Mouse (Mus musculus) common myeloid progenitor, adult 5-6 weeks (primary cell): ENCODE data around the gene Gpr153. TPM values are rescaled to one million over a fixed set of nuclear protein-coding genes. Genes with fewer than 3 reads are reported as not detected.

Experiments
- ATAC-seq: replicated peaks from 2 replicates; pipeline ENCODE4 v1.8.0; 2016; ENCODE audit warnings: low read depth, mild to moderate bottlenecking, moderate TSS enrichment, inconsistent platforms; ENCODE audit not compliant: poor library complexity, severe bottlenecking
- total RNA-seq: library from RNA; stranded (forward); fragments of 200-1000, 187-1606 nt; gene quantifications from 2 replicates; pipeline ENCODE4 v1.2.3, GENCODE M21; 2017

Gpr153 gene
- total RNA-seq, 1 experiment from 2014 or later: under 0.01 TPM

DNA sequence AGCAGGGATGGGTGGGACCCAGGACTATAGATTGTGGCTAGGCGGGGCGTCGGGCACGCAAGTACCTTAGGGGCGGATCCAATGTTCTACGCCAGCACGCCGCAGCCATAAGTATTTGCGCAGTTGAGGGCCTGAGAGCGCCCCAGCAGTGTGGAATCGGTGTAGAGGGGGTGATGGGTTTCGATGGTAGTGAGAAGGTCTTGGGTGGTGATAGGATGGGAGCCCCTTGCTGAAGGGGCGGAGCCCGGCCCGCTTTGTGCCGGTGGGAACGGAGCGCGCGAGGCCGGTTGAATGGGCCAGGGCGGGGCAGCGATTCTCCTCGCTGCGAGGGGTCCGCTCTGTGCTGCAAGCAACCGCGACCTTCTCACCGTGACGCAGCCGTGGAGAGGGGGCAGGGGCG, 12.2 kb downstream of the Gpr153 start:
- no peak for ATAC-seq

DNA sequence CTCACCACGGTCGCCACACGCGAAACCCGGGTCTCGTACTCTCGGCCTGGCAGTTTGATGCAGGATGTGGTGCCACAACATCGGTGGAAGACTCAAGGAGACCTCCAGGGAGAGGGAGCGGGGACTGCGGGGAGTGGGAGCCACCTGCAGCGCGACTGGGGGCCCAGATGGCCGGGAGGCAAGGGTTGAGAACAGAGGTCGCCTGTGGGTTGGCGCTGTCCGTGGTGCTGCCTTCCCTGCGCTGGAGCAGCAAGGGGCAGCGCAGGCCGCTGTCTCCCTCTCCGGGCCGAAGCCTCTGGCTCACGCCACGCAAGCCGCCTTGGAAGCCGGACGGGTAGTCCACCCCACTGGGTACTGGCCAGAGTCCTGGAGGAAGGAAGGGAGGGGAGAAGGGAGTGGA, 12.9 kb downstream of the Gpr153 start:
- peak; percentile 62 for ATAC-seq

DNA sequence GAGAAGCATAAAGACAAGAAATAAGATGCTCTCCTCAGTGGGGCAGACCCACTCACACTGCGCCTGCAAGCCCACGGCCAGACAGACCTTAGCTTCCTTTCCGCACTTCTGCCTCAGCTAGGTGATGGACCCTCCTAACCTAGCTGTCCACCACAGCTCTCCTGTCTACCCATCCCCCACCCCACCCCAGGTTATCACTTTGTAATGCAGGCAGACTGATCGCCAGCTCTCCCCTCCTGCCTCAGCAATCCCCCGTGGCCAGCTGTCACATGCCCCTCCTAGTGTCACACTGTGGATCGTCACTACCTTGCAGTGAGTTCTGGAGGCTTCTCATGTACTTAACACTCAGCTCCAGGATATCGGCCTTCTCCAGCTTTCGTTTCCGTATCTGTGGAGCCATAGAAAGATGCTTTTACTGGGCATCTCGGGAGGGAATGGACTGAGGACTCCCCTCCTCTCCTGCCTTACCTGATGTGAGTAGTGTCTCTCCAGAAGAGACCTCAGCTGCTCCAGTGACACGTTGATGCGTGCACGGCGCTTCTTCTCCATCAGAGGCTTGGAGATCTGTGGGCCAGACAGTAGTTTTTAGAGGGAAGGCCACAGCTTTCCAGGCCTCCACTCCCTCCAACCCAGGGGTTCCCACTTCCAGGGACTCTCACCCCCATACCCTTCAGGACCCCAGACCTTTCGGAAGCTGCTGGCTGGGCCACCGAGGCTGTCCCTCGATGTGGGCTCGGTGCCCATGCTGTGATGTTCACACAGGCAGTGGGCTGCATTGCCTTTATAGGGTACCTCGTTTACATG, 13.5 kb downstream of the Gpr153 start:
- ATAC-seq: no peak

DNA sequence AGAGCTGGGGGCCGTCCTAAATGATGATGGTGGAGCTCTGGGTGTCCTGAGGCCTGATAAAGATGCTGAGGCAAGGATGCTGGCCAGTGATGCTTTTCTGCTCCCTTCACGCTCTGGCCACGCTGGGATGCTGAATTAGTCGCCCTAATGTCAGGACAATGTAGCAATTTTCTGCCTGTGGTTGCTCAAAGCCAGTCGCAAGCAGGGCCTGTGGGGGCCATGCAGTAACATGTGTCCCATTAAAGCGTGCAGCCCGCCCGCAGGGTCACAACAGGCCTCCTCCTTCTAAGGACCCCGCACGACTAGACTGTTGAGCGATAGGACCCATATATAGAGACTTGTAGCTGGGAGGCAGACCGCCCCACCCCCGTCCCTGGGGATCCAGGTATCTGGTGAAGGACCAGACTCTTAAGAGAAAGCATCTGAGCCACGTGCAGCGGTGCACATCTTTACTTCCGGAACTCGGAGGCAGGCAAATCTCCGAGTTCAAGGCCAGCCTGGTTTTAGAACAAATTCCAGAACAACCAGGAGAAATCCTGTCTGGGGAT, 14.4 kb downstream of the Gpr153 start:
- no peak for ATAC-seq

DNA sequence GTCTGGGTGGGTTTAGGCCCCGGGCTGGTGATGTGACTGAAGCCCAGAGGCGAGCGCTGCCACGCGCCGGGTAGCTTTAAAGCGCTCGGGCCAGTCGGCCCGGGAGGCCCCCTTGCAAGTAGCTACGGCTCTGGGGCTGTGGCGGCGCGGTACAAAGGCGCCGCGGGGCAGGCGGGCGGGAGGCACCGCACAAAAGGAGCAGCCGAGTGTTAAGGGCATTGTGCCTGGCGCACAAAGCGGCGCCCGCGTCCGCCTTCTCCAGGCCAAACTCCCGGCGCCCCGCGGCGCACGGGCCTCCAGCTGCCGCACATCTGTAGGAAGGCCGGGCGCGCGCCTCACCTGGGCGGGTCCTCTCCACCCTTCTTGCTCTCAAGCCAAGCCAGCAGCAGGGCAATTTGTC, 16.4 kb downstream of the Gpr153 start:
- no peak for ATAC-seq

DNA sequence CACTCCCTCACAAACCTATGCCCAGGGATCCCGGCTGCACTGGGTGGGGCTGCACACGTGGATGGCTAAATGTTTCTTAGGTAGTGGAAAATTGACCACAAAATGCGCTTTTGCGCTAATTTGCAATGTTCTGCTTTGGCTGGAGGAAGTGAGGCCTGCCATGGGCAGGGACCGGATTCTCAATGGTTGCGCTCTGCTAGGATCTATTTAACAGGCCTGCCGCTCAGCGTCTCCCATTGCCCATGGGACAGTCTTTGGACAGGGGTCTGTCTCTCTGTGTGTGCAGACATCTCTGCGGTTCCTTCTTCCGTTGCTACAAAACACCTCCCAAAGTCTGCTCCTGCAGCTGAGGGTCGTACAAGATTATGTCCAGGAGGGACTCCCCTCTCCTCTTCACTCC, 17.0 kb downstream of the Gpr153 start:
- no peak for ATAC-seq

DNA sequence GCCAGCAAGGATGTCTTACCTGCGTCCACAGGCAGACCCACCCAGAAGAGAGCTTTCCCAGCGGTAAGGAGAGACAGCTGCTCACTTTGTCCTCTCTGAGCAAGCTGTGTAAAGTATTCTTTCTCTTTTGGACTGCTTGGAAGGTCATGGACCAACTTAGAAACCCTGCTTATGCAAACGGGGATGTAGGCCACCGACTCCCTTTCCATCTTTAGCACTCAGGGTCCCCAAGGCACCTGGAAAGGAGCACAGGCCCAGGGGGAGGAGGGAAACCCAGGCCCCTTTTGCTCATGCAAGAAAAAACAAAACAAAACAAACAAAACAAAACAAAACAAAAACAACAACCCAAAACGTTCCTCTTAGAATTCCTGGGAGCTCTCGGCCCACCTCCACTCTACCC, 17.5 kb downstream of the Gpr153 start, which contains the start of gene Hes3:
TSS of gene Hes3 (minus strand) at position 101 of the 400 bp plus-strand sequence.
- ATAC-seq: no peak

DNA sequence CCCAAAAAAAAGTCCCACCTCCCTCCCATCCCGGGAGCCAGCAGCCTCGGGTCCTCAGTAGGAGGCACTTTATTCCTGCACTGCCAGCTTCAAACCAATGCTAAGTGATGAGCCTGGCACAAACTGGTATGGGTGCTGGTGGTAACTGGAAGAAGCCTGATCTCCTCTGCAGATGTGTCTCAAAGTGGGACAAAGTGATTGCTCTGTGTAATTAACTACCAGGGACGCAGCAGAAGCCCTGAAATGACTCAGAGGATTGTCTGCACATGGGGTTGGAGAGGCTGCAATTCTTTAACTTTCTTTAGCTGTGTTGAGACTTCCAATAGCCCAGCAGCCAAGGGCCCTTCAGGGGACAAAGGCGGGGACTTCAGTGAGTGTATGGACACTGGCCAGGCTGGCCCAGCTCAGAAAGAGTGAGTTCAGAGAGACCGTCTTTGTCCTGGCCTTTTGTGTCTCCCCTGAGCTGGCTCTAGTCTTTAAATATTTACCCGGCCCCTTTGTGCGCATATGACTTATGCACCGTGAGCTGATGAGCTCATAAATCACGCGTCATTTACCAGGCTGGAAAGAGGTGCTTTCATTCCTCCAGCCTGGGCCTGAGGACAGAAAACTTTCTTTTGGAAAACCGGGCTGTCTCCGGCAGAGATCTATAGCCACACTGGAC, 18.2 kb downstream of the Gpr153 start:
- no peak for ATAC-seq

DNA sequence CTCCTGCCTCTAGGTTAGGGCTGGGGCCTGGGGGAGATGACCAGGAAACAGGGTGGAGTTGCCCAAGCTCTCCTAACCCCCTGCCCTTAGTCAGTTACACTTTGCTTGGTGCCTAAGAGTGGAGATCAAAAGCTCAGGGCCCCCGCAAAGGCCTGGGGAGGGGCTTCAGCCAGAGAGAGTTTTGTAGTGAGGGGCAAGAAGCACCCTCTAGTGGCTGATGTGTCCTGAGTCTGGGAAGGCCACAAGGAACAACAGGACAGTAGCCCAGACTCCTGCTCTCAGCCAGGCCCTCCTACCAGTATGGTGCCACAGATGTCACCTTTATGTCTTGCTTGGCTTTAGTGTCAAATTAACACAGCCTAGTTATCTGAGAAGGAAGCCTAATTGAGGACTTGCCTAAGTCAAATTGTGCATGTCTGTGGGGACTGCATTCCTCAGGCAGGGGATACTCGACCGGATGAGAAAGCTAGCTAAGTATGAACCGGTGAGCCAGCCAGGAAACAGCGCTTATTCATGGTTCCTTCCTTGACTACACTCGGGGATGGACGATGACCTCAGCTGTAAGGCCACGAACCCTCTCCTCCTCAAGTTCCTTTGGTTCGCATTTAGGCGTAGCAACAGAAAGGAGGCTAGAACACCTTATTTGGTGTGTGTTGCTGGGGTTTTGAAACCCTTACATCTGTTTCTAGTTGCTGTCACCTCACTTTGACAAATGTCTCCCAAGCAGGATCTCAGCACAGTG, 20.3 kb downstream of the Gpr153 start:
- no peak for ATAC-seq

DNA sequence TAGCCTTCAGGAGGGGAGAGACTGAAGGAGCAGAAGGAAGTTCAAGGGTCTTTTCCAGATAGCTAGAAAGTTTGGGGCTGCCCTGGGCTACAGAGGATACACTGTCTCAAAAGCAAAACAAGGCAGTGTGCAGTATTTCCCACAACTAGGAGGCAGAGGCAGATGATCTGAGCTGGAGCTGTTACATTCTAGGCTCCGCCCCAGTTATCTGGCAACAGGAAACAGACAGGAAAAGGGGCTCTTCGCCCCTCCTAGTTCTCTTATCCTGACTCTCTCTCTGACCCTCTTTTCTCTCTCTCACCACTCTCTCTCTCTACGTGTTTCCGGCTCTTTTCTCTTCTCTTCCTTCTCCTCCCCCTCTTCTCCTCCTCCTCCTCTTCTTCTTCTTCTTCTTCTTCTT, 21.9 kb downstream of the Gpr153 start:
- peak; percentile 53 for ATAC-seq

DNA sequence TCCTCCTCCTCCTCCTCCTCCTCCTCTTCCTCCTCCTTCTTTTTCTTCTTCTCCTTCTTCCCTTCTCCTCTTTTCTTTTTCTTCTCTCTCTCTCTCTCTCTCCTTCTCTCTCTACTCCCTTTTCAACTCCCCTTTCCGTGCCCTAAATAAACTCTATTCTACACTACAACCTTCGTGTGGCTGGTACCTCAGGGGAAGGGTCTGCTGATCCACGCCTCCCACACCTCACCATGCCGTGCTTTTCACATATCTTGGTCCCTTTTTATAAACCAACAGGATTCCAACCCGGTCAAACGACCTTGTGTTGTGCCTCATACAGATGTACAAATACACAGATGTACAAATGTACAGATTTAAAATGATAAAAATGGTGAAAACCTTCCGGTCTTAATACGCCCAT, 22.3 kb downstream of the Gpr153 start:
- ATAC-seq: no peak

DNA sequence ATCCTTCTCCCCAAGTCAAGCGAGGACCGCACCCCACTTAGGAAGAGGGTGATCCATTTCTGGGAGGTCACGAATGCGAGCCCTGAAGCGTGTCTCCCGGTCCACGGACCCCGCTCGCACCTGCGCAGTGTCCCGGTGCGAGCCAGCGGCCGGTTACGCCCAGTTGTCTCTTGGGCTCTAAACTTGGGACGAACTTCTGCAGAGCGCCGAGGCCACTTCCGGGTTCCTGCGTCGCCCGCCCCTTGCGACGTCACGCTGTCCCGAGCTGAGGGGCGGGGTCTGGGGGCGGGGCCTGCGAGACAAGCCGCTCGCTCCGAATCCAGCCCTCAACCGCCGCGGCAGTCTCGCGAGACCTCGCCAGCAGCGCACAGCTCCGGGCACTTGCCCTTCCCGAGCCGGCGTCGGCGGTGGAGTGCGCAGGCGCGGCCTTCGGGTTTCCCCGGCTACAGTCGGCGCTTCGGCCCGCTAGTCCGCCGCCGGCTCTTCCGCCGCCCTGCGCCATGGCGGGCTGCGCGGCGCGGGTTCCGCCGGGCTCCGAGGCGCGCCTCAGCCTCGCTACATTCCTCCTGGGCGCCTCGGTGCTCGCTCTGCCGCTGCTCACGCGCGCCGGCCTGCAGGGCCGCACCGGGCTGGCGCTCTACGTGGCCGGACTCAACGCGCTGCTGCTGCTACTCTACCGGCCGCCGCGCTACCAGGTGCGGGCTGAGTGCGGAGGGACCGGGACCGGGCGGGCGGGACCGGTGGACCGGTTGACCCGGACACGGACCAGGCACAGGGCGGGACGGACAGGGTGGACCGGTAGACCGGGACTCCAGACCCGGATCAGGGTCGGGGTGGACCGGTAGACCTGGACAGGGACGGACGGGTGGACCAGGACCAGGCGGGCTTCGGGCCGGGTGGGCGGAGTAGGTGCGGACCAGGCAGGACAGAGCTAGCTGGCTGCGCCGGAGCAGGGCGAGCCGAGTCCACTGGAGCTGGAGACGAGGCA, 23.1 kb downstream of the Gpr153 start, which contains the start of gene Icmt:
TSS of gene Icmt (plus strand) at position 354 of the 988 bp plus-strand sequence.
- ATAC-seq: peak; percentile 80

DNA sequence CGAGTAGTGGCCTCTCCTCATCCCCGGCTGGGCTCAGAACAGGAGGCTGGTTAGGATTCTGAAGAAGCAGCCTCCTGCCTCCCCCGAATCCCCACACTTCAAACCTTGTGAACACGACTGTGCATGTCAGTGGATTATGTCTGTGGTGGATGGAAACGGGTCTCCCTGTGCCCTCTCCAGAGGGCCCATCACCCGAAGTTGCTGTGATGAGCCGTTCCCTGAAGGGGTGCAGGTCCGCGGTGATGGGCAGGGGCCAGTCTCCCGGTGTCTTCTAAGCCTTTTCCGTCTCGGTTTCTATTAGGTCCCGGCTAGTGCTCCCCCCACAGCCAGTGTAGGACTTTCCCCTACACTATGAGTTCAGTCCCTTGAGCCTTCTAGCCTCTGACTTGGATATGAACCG, 24.8 kb downstream of the Gpr153 start:
- no peak for ATAC-seq

DNA sequence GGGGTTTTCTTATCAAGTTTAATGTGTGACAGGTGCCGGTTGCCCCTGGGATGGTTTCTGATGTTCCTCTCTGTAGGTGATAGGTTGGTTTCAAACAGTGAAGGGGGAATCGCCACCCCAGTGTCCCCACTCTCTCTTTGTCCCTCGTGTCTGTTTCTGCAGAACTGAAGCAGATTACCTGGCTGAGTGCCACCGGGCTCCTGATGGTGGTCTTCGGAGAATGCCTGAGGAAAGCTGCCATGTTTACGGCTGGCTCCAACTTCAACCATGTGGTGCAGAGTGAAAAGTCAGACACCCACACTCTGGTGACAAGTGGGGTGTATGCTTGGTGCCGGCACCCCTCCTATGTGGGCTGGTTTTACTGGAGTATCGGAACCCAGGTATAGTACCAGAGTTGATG, 26.3 kb downstream of the Gpr153 start:
- no peak for ATAC-seq

DNA sequence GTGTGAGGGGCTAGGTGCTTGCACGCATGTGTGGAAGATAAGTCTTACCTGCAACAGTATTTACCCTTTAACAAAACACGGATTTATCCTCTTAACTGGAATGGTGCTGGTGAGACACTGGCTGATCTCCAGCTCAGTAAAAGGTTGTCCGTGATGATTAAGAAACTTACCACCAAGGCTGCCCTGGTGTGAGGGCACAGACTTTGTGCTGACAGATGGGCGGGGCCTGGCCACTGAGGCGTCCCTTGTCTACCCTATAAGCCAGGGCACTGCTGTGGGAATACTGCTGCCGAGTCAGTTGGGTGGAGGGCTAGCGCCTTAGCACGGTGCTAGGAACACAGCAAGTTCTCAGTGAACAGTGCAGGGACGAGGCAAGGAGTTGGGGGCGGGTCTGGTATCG, 28.0 kb downstream of the Gpr153 start:
- ATAC-seq: no peak

DNA sequence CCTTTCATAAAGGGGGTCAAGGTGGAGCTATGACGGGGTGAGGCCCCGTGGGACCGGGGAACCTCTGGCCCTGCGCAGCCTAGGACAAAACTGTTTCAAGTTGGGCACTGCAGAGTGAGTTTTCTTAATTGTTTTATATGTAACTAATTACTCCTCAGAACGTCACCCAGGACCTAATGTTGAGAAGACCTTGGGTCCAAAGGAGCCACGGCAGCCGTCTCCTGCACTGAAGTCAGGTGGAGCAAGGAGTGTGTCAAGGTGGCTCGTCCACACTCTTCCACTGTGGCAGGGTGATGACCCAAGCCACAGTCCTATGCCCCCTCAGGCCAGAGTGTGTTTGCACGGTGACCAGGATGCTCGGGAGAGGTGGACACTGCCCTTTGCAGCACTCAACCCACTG, 29.1 kb downstream of the Gpr153 start:
- ATAC-seq: no peak

DNA sequence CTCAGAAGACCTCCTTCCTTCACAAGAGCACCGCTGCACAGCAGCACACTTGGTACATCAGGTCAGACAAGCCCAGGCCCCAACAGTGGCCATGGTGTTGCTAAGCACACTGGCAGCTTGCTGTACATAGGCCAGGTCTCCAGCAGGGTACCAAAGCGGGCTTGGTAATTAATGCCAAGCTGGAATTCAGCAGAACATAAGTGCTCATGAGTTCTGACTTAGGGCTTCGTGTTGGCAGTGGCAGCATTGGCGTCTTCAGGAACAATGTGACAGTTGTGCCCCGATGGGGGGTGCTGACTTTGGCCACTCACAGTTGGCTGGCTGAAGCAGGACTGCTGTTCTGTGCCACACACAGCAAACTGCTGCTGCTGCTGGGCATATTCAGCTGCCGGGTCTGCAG, 30.7 kb downstream of the Gpr153 start:
- no peak for ATAC-seq

DNA sequence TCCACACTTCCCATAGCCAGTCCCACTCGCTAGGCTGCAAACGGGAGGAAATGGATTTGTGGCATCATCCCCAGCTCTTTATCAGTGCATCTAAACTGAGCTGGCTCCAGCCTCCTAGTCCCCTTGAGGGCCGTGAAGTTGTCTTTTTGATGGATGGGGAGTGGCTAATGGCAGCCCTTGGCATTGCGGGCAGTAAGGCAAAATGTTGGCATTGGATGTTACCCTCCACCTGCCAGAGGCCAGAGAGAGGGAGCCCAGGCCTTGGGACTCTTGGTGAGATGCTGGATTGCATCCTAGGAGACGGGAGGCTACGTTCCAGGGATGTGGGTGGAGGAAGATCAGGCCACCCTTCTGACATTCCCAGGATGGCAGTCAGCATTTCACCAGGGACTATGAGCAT, 32.0 kb downstream of the Gpr153 start:
- ATAC-seq: no peak

DNA sequence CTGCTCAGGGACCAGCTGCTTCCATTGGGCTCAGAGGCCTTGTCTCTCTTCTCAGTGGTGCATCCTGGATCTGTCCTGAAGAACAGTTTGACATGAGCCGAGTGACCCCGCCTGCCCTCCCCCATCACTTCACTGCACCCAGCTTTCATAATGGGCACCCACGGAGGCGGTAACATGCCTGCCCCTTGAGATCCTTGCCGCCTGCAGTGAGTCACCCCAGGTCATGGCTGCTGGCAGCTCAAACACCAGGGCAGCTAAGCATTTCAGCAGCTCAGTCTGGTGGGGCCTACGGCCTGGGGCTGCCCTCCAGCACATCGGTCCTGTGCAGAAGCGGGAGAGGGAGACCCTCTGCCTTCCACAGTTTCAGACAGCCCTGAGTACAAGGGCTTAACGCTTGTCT, 33.5 kb downstream of the Gpr153 start:
- ATAC-seq: no peak

DNA sequence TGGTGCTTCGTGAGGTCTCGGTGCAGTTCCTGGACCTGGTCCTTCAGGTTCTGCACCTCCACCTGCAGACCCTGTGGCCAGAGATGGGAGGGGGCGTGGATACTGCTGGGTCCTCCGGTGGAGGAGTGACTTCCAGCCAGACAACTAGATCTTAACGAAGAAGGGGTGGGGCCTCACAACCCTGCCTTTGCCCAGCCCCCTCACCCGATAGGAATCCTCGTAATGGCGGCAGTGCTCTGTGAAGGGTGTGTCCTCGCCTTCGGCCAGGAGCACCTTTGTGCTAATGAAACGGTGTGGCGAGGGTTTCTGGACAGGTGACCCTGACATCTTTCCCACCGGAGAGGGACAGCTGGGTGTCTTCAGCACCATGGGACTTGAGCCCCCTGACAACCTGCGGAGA, 38.2 kb downstream of the Gpr153 start:
- no peak for ATAC-seq
